17 mouse cellular contexts compared by ENCODE assay signal in the genomic region with DNA sequence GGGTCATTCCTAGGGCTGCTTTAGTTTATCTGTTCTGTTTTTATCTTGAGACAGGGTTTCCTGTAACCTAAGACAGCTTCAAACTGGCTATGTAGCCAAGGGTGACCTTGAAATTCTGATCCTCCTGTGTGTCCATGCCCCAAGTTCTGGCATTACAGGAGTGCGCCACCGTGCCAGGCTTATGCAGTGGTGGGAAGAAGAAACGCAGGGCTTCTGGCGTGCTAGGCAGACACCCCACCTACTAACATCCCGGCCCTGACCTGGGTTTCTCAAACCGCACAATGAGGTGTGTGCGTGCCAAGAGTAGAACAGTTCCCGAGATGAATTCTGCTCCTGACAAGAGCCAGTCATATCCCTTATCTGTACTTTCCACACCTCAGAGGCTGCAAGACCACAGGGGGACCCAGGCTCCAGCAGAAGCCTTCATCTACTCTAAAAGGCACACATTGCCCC. TPM values are rescaled to one million over a fixed set of nuclear protein-coding genes. Genes with fewer than 3 reads are reported as not detected.
DNase-seq lines count a peak whose midpoint lies in the region; ATAC-seq and TF ChIP-seq lines count a peak whose summit lies in the region.
"Had no signal": no experiment of that assay in that cellular context is flagged by ENCODE, and none has a peak within 500 bp of the region (broad histone marks: within the 10 kb centered on the region; RNA-seq: fewer than 3 reads in every experiment).

No protein-coding gene starts in this region.

- H3K4me2 ChIP-seq in heart, embryonic 16.5 days (ENCODE audit: low read depth, low read length), result peak overlapping the region; percentile 5; the same call in 1 of the 2 replicates
- peak overlapping the region; percentile 74 for H3K4me2 ChIP-seq in CH12.LX (ENCODE audit: insufficient read depth, low read depth, poor library complexity, severe bottlenecking)
- peak overlapping the region; percentile 32 for H3K4me2 ChIP-seq in liver, embryonic 13.5 days
- H3K4me2 ChIP-seq in forebrain, embryonic 13.5 days, result no peak overlapping the region
- H3K4me2 ChIP-seq: embryonic facial prominence, embryonic 12.5 days; hindbrain, embryonic 13.5 days had no signal

- peaks cover 16% of the 10 kb centered on the region for H3K4me1 ChIP-seq in heart, embryonic 16.5 days (ENCODE audit: control insufficient read depth, insufficient read depth, low read length)
- peaks cover 37 to 94% of the 10 kb centered on the region in 2 experiments for H3K4me1 ChIP-seq in CH12.LX (ENCODE audit: control insufficient read depth in 1 of 2, insufficient read depth in 2 of 2)
- H3K4me1 ChIP-seq in liver, embryonic 13.5 days (replicated peaks), result peaks cover 39% of the 10 kb centered on the region
- no peaks in the 10 kb centered on the region for H3K4me1 ChIP-seq in forebrain, embryonic 13.5 days
- H3K4me1 ChIP-seq: midbrain, embryonic 10.5 days had no signal

- peak overlapping the region; percentile 17 for H3K9ac ChIP-seq in heart, embryonic 16.5 days (ENCODE audit: low read length)
- peak overlapping the region; percentile 36; the same call in 1 of the 2 replicates for H3K9ac ChIP-seq in CH12.LX (ENCODE audit: insufficient read depth, low read depth)
- H3K9ac ChIP-seq in liver, embryonic 13.5 days, result 0 out of 2 replicates have a peak overlapping the region, but pooled peaks have one; percentile 4
- no peak overlapping the region for H3K9ac ChIP-seq in forebrain, embryonic 13.5 days
- H3K9ac ChIP-seq: embryonic facial prominence, embryonic 12.5 days; hindbrain, embryonic 13.5 days had no signal

- DNase-seq in heart, adult 11 months, result no peak
- DNase-seq in CH12.LX (ENCODE audit: extremely low read depth), result no peak
- peak; percentile 68 for DNase-seq in MEL-GATA-1-ER (ENCODE audit: extremely low read depth, low read depth)
- peak; percentile 18 for DNase-seq in liver, embryonic 13.5 days
- no peak for DNase-seq in kidney, postnatal 36 days
- DNase-seq: adrenal gland, postnatal 10 days; cerebellum, postnatal 25 days; gastrocnemius, postnatal 25 days; kidney, postnatal 4 days; thymus, postnatal 25 days had no signal

- 0 out of 2 replicates have a peak, but pooled peaks have one; percentile 11 for TF ChIP-seq EP300 in CH12.LX (IDR thresholded peaks at IDR 0.05; ENCODE audit: low read length)

- H3K27me3 ChIP-seq in heart, embryonic 16.5 days (ENCODE audit: control insufficient read depth, insufficient read depth, low read length), result no peaks in the 10 kb centered on the region
- H3K27me3 ChIP-seq in CH12.LX (replicated peaks), result no peaks in the 10 kb centered on the region
- no peaks in the 10 kb centered on the region for H3K27me3 ChIP-seq in liver, embryonic 13.5 days
- peaks cover 3% of the 10 kb centered on the region; the same call in 1 of the 2 replicates for H3K27me3 ChIP-seq in forebrain, embryonic 13.5 days

- 0 out of 4 replicates have a peak, but pooled peaks of 1 of the 2 experiments have one; percentile 2 for TF ChIP-seq CTCF in CH12.LX (conservative IDR thresholded peaks at IDR 0.05 in 1 of 2, IDR thresholded peaks at IDR 0.05 in 1 of 2; ENCODE audit: low read depth in 2 of 2, low read length in 2 of 2)

- H3K4me3 ChIP-seq in heart, embryonic 16.5 days (ENCODE audit: low read length), result no peak overlapping the region
- no peak overlapping the region for H3K4me3 ChIP-seq in CH12.LX (replicated peaks in 1 of 3; ENCODE audit: low read depth in 2 of 3, low read length in 2 of 3, poor library complexity in 1 of 3)
- no peak overlapping the region for H3K4me3 ChIP-seq in liver, embryonic 13.5 days (replicated peaks)
- H3K4me3 ChIP-seq in forebrain, embryonic 13.5 days, result no peak overlapping the region
- H3K4me3 ChIP-seq: embryonic facial prominence, embryonic 12.5 days; hindbrain, embryonic 13.5 days; midbrain, embryonic 10.5 days; myocyte had no signal

- in situ Hi-C loops in CH12.LX (cut with MboI; ENCODE audit: low pct_ligation_motif_present, low pct_unique_long_range_greater_than_20kb, low sequenced_read_pairs), result no loop called here

- TF ChIP-seq RAD21 in CH12.LX (IDR thresholded peaks at IDR 0.05; ENCODE audit: low read depth, low read length), result no peak; the same call in 1 of the 2 replicates

- no peak for TF ChIP-seq POLR2A in CH12.LX (IDR thresholded peaks at IDR 0.05; ENCODE audit: low read depth, low read length)

- H3K79me2 ChIP-seq in CH12.LX (replicated peaks; ENCODE audit: control insufficient read depth, extremely low read depth, insufficient read depth, poor library complexity, severe bottlenecking), result peaks cover 87% of the 10 kb centered on the region

- H3K36me3 ChIP-seq in heart, embryonic 16.5 days (ENCODE audit: control insufficient read depth, insufficient read depth), result no peaks in the 10 kb centered on the region
- H3K36me3 ChIP-seq in CH12.LX (replicated peaks in 1 of 2; ENCODE audit: control insufficient read depth in 1 of 2, insufficient read depth in 1 of 2, low read length in 1 of 2), result peaks cover 29 to 66% of the 10 kb centered on the region in 2 experiments
- no peaks in the 10 kb centered on the region for H3K36me3 ChIP-seq in liver, embryonic 13.5 days
- no peaks in the 10 kb centered on the region for H3K36me3 ChIP-seq in forebrain, embryonic 13.5 days (ENCODE audit: poor library complexity, severe bottlenecking)
- H3K36me3 ChIP-seq: embryonic facial prominence, embryonic 12.5 days; hindbrain, embryonic 13.5 days; midbrain, embryonic 10.5 days had no signal

- 34% methylated on average over 8 of the region's 8 CpGs for WGBS in heart, embryonic 16.5 days
- WGBS in liver, embryonic 13.5 days (ENCODE audit: insufficient replicate concordance), result 25% methylated on average over 8 of the region's 8 CpGs
- 92% methylated on average over 8 of the region's 8 CpGs for WGBS in forebrain, embryonic 13.5 days

- H3K9me3 ChIP-seq in heart, embryonic 16.5 days (replicated peaks; ENCODE audit: control insufficient read depth, low read length), result no peaks in the 10 kb centered on the region
- no peaks in the 10 kb centered on the region for H3K9me3 ChIP-seq in CH12.LX (replicated peaks; ENCODE audit: low read length)
- H3K9me3 ChIP-seq in liver, embryonic 13.5 days (replicated peaks), result no peaks in the 10 kb centered on the region
- no peaks in the 10 kb centered on the region for H3K9me3 ChIP-seq in forebrain, embryonic 13.5 days (replicated peaks)
- H3K9me3 ChIP-seq: embryonic facial prominence, embryonic 12.5 days; hindbrain, embryonic 13.5 days; midbrain, embryonic 10.5 days had no signal

- peak overlapping the region; percentile 61 for H3K27ac ChIP-seq in heart, embryonic 16.5 days (ENCODE audit: low read length)
- H3K27ac ChIP-seq in CH12.LX (ENCODE audit: insufficient read depth, low read depth), result peak overlapping the region; percentile 87
- peak overlapping the region; percentile 55; the same call in 1 of the 2 replicates for H3K27ac ChIP-seq in liver, embryonic 13.5 days
- no peak overlapping the region for H3K27ac ChIP-seq in forebrain, embryonic 13.5 days
- H3K27ac ChIP-seq: embryonic facial prominence, embryonic 12.5 days; hindbrain, embryonic 13.5 days; midbrain, embryonic 10.5 days had no signal

- ATAC-seq in heart, embryonic 16.5 days (replicated peaks; ENCODE audit: extremely low read depth, insufficient read depth, low FRiP score), result peak; percentile 76
- peak; percentile 83 for ATAC-seq in liver, embryonic 13.5 days (ENCODE audit: low read depth)
- no peak for ATAC-seq in forebrain, embryonic 13.5 days
- ATAC-seq: intestine, postnatal 0 days had no signal

- dilution Hi-C loops in CH12.LX (cut with MboI; ENCODE audit: extremely low pct_ligation_motif_present, extremely low pct_unique_long_range_greater_than_20kb, low sequenced_read_pairs), result no loop called here

TF ChIP-seq in CH12.LX, 34 proteins besides CTCF, POLR2A, EP300 and RAD21:
- TF ChIP-seq MYC (IDR thresholded peaks at IDR 0.05; ENCODE audit: low read depth, low read length) (no peak), SIN3A (IDR thresholded peaks at IDR 0.05; ENCODE audit: low read length) (0 out of 2 replicates have a peak, but pooled peaks have one; percentile 19), ETS1 (conservative IDR thresholded peaks at IDR 0.05; ENCODE audit: low read depth, low read length) (no peak), BHLHE40 (IDR thresholded peaks at IDR 0.05; ENCODE audit: low read depth, low read length) (peak; percentile 38; the same call in 1 of the 2 replicates), IRF4 (IDR thresholded peaks at IDR 0.05; ENCODE audit: low read depth, low read length) (0 out of 2 replicates have a peak, but pooled peaks have one; percentile 23)

RNA-seq across cellular contexts. Expression of a gene that starts 11.5 kb away (rescaled TPM):
- polyA plus RNA-seq in heart, embryonic 16.5 days (2015; fragmentation: Nextera tagmentation; extraction: Ambion mirVana), result 5.5 and 7.8 TPM in 2 replicates
- total RNA-seq in CH12.LX (2012; rRNA removed), result 84.0 and 95.0 TPM in 2 replicates
- 57.0 and 60.3 TPM in 2 replicates for total RNA-seq in CH12.LX (2014; rRNA removed)
- polyA plus RNA-seq in CH12.LX (2012; ENCODE audit: insufficient read length, low read depth), result 62.4 and 72.1 TPM in 2 replicates
- 5.6 and 6.4 TPM in 2 replicates for polyA plus RNA-seq in liver, embryonic 13.5 days (2015; fragmentation: Nextera tagmentation; extraction: Ambion mirVana)
- 8.0 and 9.0 TPM in 2 replicates for polyA plus RNA-seq in forebrain, embryonic 13.5 days (2015; fragmentation: Nextera tagmentation; extraction: Ambion mirVana)

RNA-seq across cellular contexts. Expression of a gene that starts 47.0 kb away (rescaled TPM):
- 46.4 and 52.3 TPM in 2 replicates for polyA plus RNA-seq in heart, embryonic 16.5 days (2015; fragmentation: Nextera tagmentation; extraction: Ambion mirVana)
- total RNA-seq in CH12.LX (2012; rRNA removed), result 16.2 and 18.0 TPM in 2 replicates
- 6.4 and 6.5 TPM in 2 replicates for total RNA-seq in CH12.LX (2014; rRNA removed)
- polyA plus RNA-seq in CH12.LX (2012; ENCODE audit: insufficient read length, low read depth), result 23.7 and 29.2 TPM in 2 replicates
- 6.9 and 8.4 TPM in 2 replicates for polyA plus RNA-seq in liver, embryonic 13.5 days (2015; fragmentation: Nextera tagmentation; extraction: Ambion mirVana)
- polyA plus RNA-seq in forebrain, embryonic 13.5 days (2015; fragmentation: Nextera tagmentation; extraction: Ambion mirVana), result 31.0 and 34.6 TPM in 2 replicates

Comparison
In these comparisons a context has a peak if more than half of its experiments do, and no peak if none do; other contexts are left out.
1. DNase-seq: peak in MEL-GATA-1-ER (single experiment) and liver, embryonic 13.5 days (single experiment); none in heart, adult 11 months (single experiment), CH12.LX (single experiment) and kidney, postnatal 36 days (0 of 2).